Mouse (Mus musculus): Measurements from ENCODE around the gene Nlrc5. TPM values are rescaled to one million over a fixed set of nuclear protein-coding genes. Genes with fewer than 3 reads are reported as not detected.

Gene Nlrc5
- polyA plus RNA-seq (2015; fragmentation: Nextera tagmentation; extraction: Ambion mirVana): 0.46 and 0.75 TPM in 2 replicates

GRCm38 (mm10) chr8:94433981-94434466 is at the start of gene Nlrc5:
TSS of gene Nlrc5 (plus strand) at chr8:94434356.

DNA sequence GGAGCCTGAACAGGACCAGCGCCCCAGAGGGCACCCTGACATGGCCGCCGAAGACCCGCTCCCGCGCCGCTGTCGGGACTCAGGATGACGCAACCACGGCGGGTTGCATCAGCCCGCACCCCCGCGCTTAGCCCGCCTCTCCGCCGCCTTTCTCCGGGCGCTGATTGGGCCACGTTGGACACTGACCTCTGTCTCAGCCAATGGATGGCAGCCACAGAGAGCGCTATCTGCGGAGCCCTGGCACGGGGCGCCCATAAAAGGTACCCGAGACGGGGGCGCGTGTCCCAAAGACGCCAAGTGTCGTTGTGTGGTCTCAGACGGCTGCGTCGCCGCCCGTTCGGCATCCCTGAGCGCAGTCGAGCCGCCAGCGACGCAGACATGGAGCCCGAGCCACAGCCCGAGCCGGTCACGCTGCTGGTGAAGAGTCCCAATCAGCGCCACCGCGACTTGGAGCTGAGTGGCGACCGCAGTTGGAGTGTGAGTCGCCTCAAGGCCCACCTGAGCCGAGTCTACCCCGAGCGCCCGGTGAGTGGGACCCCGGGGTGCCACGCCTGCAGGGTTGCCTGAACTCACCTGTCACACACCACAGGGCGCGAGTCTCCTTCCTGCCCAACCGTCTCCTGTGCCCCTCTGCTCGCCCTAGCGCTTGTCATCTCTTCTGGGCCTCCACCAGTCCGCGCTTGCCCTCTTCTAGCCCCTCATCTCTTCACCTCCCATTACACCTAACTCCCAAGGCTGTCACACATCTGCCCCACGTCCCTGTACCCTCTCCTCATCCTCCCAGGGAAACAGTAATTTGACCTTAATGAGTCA is 47.7 kb upstream of the Nlrc5 start, which contains the start of gene Herpud1:
Gene Herpud1 (plus strand): TSS at position 225 of the 813 bp plus-strand sequence.

GRCm38 (mm10) chr8:94532873-94533671 is 98.9 kb downstream of the Nlrc5 start, which contains the start of gene Cpne2:
TSS of gene Cpne2 (plus strand) at chr8:94532990.

Small RNA genes within 50 kb of the gene (microRNA-seq; reads per million reads assigned to microRNA genes)
- gene Mir7072: not detected

Other genes starting within 250 kb of the Nlrc5 start
- 34.2 and 36.5 TPM in 2 replicates for gene Nup93, start 219.8 kb upstream of the Nlrc5 start, polyA plus RNA-seq (2015; fragmentation: Nextera tagmentation; extraction: Ambion mirVana)
- 0.12 and 0.17 TPM in 2 replicates for gene Slc12a3, start 105.2 kb upstream of the Nlrc5 start, polyA plus RNA-seq (2015; fragmentation: Nextera tagmentation; extraction: Ambion mirVana)
- 66.4 and 66.9 TPM in 2 replicates for gene Herpud1, start 47.9 kb upstream of the Nlrc5 start, polyA plus RNA-seq (2015; fragmentation: Nextera tagmentation; extraction: Ambion mirVana)
- 69.4 and 70.9 TPM in 2 replicates for gene Cpne2, start 98.6 kb downstream of the Nlrc5 start, polyA plus RNA-seq (2015; fragmentation: Nextera tagmentation; extraction: Ambion mirVana)
- gene Rspry1, start 167.6 kb downstream of the Nlrc5 start, polyA plus RNA-seq (2015; fragmentation: Nextera tagmentation; extraction: Ambion mirVana): 35.0 and 38.7 TPM in 2 replicates
- 58.9 and 63.6 TPM in 2 replicates for gene Fam192a, start 167.6 kb downstream of the Nlrc5 start, polyA plus RNA-seq (2015; fragmentation: Nextera tagmentation; extraction: Ambion mirVana)
- 215 and 217 TPM in 2 replicates for gene Arl2bp, start 232.2 kb downstream of the Nlrc5 start, polyA plus RNA-seq (2015; fragmentation: Nextera tagmentation; extraction: Ambion mirVana)

Data from neural tube, postnatal 0 days (tissue).